Mouse (Mus musculus) brain, adult 10 weeks (tissue): ENCODE data around the gene Olfr1509. TPM values are rescaled to one million over a fixed set of nuclear protein-coding genes. Genes with fewer than 3 reads are reported as not detected.

Experiments used
- polyA plus RNA-seq: library from polyadenylated mRNA; stranded (reverse); fragments of 350-450 nt; fragmentation: Illumina TruSeq; extraction: RNeasy Lipid Tissue Mini Kit (QIAGEN cat#74804); gene quantifications from one replicate; pipeline ENCODE4 v1.2.3, GENCODE M21; 2015; ENCODE audit warnings: low read depth, low replicate concordance

Olfr1509 gene
- not detected for polyA plus RNA-seq

GRCm38 (mm10) chr14:52442690-52443089 is at the start of gene Olfr1509:
Gene Olfr1509, plus strand, starts transcription at chr14:52442990.

GRCm38 (mm10) chr14:52397279-52397678 is 45.5 kb upstream of the Olfr1509 start, which contains the start of gene Olfr1511:
Gene Olfr1511, minus strand, starts transcription at chr14:52397379.

GRCm38 (mm10) chr14:52414273-52414672 is 28.5 kb upstream of the Olfr1509 start, which contains the start of gene Olfr1510:
Gene Olfr1510, minus strand, starts transcription at chr14:52414373.

GRCm38 (mm10) chr14:52467395-52467794 is 24.6 kb downstream of the Olfr1509 start, which contains the start of gene Olfr1508:
Gene Olfr1508, minus strand, starts transcription at chr14:52467495.

GRCm38 (mm10) chr14:52495516-52495915 is 52.7 kb downstream of the Olfr1509 start, which contains the start of gene Olfr1507:
Gene Olfr1507, minus strand, starts transcription at chr14:52495749.

Other genes with a start within 250 kb of the Olfr1509 start
- 28.1 TPM for gene Supt16, start 245.6 kb upstream of the Olfr1509 start, polyA plus RNA-seq
- gene Chd8, start 185.2 kb upstream of the Olfr1509 start, polyA plus RNA-seq, result 54.5 TPM
- 46.7 TPM for gene Tox4, start 163.8 kb upstream of the Olfr1509 start, polyA plus RNA-seq
- 35.5 TPM for gene Rab2b, start 163.4 kb upstream of the Olfr1509 start, polyA plus RNA-seq
- gene Mettl3, start 137.9 kb upstream of the Olfr1509 start, polyA plus RNA-seq, result 34.0 TPM
- gene Sall2, start 114.2 kb upstream of the Olfr1509 start, polyA plus RNA-seq, result 31.0 TPM
- not detected for gene Olfr1513, start 86.6 kb upstream of the Olfr1509 start, polyA plus RNA-seq
- gene Olfr1512, start 63.8 kb upstream of the Olfr1509 start, polyA plus RNA-seq, result not detected
- not detected for gene Olfr1511, start 45.6 kb upstream of the Olfr1509 start, polyA plus RNA-seq
- not detected for gene Olfr1510, start 28.6 kb upstream of the Olfr1509 start, polyA plus RNA-seq
- not detected for gene Olfr1508, start 24.5 kb downstream of the Olfr1509 start, polyA plus RNA-seq
- not detected for gene Olfr1507, start 52.8 kb downstream of the Olfr1509 start, polyA plus RNA-seq